Mouse (Mus musculus) retina, adult 2 months (tissue): ENCODE measurements around the gene Mesd.
"Not testable (repeated sequence)": the region's sequence is repeated elsewhere in the genome, so short reads cannot be mapped to it uniquely, and the experiment has no call there.

Source experiments
- DNase-seq: peaks from one replicate; pipeline ENCODE4 v3.0.0-alpha.2; 2012; ENCODE audit warnings: low read depth, low spot score

Gene Mesd

GRCm38 (mm10) chr7:83878676-83879448 is 5.4 kb upstream of the Mesd start:
- DNase-seq, result no peak

DNA sequence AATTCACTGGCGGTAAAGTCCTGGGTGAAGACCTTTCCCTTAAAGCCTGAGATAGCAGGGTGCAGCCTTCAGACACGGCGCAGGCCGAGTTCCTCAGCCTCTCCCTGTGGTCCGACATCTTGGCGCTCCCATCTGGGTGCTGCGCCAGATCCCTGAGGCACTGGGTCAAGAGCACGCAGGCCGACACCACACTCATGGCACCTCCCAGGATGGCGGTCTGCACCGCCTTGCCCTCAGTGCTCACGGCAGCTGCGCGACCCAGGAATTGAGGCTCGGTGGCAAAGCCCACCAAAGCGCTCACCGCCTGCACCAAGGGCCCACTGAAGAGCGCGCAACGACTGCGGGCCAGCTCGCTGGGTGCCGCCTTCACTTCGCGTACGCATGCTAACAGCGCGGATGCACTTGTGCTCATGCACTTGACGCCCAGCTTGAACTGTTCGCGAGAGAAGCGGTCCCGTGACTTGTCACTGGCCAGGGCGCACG is 2.1 kb upstream of the Mesd start:
- DNase-seq, result no peak

DNA sequence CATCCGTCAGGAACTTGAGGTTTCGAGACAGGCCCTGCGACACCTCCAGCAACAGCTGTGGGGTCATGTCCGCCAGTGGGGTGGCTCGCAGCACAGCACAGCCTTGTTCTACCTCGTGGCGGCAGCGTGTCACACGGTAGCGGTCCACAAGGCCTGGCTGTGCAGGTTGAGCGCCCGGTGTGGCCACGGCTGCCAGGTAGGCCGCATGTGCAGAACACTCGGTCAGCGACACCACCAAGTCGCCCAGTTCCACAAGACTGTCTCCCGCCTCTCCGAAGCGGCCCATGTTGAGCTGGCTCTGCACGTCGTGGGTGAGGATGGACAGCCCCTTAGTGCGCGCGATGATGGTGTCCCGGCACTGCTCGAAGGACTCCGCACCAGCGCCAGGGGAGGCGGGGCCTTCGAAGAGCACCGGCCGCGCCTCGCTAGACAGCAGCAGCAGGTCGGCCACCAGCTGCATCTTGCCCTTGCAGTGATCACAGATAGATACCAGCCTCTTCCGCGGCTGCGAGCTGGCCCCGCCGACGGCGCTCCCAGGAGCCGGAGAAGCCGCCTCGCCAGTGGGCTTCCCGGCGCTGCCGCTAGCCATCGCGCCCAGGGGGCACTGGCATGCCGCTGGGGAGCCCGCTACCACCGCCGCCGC is 1.5 kb upstream of the Mesd start:
- DNase-seq, result no peak

GRCm38 (mm10) chr7:83883276-83884020 is 818 bp upstream of the Mesd start:
- DNase-seq, result no peak

- DNase-seq, result no peak
These were observed 761 bp downstream of the Mesd start for GRCm38 (mm10) chr7:83884921-83885532.

- no peak for DNase-seq
These were observed 1.6 kb downstream of the Mesd start for GRCm38 (mm10) chr7:83885835-83886234.

DNA sequence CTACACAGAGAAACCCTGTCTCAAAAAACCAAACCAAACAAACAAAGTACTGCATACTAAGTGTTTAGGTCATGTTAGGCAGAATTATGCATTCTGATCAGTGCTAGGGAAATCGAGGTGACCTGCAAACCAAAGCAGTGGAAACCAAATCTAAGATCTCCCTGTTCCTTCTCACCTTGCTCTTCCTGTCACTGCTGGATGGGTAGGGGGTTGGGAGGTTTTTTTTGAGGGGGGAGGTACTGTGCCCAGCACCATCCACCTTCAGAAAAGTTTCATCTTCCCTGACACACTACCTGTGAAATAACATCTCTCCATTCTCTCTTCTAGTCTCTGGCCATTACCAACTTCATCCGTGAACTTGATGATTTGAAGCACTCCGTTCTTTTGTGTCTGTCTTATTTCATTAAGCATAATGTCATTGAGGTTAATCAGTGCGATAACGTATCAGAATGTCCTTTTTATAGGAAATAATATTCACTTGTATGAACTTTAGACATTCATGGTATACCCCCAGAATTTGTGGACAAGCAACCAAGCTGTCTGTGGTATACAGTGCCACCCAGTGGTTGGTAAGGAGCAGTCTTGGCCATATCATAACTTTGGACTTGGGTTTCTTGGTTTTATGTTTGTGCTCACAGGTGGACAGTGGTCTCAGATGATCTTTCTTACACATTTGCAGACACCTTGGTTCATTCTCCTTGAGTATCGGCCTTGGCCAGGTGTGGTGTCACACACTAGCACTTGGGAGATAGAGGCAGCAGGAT is 2.3 kb downstream of the Mesd start:
- no peak for DNase-seq

- no peak for DNase-seq
These were observed 5.1 kb downstream of the Mesd start for GRCm38 (mm10) chr7:83889383-83889782.

DNA sequence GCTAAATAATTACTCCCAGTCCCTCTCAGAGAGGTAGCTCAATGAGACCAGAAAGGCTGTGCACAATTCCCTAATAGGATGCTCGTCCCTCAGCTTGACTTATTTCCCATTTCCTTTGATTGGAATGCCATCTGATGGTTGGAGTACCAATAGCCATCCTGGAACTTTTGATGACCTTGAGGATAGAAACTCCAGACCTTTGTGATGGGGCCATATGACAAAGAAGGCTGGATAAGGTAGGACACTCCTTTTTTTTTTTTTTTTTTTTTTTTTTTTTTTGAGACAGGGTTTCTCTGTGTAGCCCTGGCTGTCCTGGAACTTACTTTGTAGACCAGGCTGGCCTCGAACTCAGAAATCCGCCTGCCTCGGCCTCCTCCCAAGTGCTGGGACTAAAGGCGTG is 5.7 kb downstream of the Mesd start:
- not testable (repeated sequence) for DNase-seq

- DNase-seq, result peak; percentile 100
These were observed 7.4 kb downstream of the Mesd start for GRCm38 (mm10) chr7:83891433-83892332.

- DNase-seq, result no peak
These were observed 8.0 kb downstream of the Mesd start for GRCm38 (mm10) chr7:83892333-83892669.

DNA sequence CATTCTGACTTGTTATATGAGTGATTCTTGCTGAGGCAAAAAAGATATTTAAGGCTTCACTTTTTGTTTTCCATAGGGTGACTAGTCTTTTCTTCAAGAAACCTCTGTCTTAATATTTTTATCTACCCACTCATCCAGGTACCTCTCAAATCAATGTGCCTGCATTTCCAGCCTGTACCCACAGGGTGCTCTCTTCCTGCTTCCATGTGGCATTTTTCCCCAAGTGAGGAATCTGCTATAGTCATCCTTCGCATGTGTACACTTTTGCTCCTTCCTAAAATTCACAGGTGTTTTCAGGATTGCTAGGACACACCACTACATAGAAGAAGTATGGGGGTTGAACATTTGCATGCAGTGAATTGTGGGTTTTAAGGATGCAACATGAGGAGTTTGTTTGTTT is 10.1 kb downstream of the Mesd start:
- no peak for DNase-seq

GRCm38 (mm10) chr7:83896077-83896740 is 11.9 kb downstream of the Mesd start:
- DNase-seq, result no peak

- no peak for DNase-seq
These were observed 14.0 kb downstream of the Mesd start for GRCm38 (mm10) chr7:83898267-83898666.

DNA sequence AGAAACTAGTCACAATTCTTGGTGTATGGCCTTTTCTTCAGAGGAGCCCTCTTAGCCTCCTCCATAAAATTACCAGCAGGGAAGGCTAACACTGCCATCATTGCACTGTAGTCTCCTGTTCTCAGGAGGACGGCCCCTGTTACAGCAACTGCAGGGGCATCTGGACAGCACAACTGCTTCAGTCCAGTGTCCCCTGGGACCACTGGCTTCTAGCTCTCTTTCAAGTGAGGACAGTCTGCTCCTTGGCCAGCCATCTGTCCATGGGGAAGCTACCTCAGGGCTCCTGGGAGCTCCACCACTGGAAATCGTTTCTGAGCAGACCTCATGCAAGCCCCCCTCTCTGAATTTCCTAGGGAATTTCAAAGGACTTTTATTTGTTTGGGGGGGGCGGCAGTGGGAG is 16.3 kb downstream of the Mesd start:
- DNase-seq, result no peak

DNA sequence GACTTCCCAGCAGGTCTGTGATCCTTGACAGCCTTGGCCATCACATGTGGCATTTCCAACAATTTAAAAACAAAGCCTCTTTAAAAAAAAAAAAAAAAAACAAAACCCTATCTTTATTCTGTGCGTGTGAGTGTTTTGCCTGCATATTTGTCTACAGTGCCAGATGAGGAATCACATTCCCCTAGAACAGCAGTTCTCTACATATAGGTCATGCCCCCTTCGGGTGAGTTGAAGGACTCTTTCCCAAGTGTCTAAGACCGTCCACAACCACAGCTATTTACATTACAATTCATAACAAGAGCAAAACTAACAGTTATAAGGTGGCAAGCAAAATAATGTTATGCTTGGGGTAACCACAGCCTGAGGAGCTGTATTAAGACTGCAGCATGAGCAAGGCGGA is 17.2 kb downstream of the Mesd start:
- no peak for DNase-seq

DNA sequence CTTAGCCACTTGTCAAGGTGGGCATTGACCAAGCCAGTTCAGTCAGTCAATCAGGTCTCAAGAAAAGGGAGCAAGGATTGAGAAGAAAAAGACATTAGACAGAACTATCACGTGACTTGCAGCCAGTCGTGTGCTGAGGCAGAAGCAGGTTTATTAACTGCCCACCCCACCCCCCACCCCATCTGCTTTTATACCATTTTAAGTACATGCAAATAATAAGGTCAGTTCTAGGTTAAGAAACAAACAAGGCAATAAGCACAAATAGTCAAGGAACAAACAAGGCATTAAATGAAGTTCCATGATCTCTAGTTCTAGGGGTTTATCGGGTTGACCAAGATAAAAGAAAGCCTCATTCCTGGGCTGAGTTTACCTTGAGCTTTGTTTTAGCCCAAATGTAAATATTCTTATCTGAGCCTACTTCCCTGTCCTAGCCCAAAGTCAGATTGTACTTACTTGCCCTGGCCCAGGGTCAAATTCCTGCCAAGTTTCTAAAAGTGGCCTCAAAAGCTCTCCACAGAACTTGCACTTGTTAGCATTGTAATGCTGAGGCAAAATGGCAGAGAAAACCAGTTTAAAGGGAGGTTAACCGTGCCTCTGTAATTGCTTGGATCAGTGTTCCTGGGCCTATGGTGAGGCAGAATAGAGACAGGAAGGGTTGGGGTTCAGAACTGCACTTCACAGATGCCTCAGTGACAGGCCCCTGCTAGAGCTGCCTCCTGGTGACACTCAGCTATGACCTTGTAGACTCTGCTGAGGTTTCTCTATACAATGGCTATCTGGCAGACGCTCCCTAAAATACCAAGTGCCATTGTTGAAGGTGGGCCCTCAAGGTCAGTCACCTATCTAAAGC is 18.3 kb downstream of the Mesd start:
- DNase-seq, result no peak

GRCm38 (mm10) chr7:83904831-83905230 is 20.6 kb downstream of the Mesd start:
- no peak for DNase-seq

- DNase-seq, result no peak
These were observed 27.6 kb downstream of the Mesd start for GRCm38 (mm10) chr7:83911909-83912308.
